Mouse (Mus musculus) testis, postnatal 10 days (tissue): ENCODE results near the gene Thrap3.

Source experiments
- DNase-seq: peaks from one replicate; pipeline ENCODE4 v3.0.0; 2021; ENCODE audit warnings: low spot score

Thrap3 gene

DNA sequence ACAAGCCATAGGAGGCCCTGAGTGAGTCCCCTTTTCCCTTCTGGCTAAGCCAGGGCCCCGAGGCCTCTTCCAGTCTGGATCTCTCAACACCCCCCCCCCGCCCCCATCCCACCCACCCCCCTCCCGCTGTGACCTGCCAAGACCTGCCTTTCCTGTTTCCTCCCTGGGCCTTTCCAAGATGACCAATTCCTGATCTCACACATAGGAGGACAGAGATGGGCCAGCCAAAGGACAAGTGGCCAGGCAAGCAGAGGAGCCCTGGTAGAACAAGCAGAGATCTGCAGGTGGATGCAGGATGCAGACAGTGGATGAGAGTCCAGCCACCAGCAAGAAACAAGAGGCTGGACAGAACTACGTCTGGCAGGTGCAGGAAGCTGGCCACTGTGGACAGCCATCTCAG, 57.2 kb downstream of the Thrap3 start:
- DNase-seq: no peak

DNA sequence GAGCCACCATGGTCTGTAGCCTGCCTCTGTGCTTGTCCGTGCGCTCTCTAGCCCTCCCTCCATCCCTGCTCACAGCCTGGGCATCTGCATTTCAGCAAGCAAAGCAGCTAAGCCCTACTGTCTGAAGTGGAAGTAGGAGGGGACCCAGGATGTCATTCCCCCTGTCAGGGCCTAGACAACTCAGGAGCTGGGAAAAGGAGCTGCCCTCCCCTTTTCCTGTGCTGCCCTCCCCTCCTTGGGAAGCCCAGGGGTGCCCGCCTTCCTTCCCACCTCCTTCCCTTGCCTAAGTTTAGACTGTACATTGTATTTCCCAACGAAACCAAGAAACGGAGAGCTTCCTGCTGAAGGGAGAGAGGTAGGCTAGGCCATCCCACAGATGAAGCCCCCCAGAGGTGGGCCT, 61.5 kb downstream of the Thrap3 start:
- DNase-seq: no peak

DNA sequence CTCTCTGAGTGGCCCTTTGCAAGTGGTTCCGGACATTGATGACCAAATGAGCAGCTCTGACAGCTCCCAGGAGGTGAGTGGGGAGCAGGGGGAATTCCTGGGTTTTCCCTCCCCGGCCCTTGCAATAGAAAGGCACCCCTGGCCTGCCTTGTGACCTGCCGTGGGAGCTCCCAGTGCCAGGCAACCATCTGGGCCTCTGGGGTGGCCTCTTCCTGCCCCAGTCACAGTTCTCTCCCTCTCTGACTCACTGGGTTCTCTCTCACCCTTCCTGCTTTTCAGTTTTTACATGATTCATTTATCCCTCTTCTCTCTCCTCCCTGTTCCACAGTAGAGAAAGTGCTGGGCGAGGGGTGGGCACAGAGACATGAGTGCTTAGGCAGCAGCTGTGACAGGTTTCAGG, 64.8 kb downstream of the Thrap3 start:
- DNase-seq: no peak

DNA sequence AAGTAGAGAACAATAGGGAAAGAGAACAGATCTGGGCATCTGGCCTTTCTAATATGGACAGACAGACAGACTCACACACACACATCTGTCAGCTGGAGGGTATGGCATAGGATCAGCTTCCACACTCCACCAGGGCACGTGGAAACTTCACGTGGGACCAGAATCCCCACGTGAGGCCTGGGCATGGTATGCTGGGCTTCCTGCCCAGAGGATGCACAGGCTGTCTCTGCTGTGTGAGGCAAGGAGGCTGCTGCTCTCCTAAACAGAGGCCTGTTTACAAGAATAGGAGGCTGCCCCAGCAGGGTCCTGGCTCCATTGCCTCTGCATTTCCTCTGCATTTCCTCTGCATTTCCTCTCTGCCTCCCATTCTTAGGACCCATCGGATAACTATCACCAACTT, 67.9 kb downstream of the Thrap3 start:
- no peak for DNase-seq

DNA sequence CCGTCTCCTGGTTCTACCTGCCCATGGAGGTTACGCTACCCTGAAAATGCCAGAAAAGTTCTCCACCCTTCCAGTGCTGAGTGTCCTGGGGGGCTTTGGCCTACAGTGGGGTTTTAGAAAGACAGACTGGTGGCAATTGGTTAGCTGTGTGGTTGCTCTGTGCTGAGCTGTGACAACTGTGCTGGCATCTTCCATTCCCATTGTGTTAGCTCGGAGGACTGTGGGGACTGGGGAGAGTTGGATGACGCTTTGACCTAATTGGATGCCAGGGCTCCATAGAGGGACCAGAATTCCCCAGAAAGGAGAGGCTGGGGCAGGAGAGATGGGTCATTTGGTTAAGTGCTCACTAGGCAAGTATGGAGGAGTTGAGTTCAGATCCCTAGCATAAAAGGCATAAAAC, 68.3 kb downstream of the Thrap3 start:
- DNase-seq: no peak

DNA sequence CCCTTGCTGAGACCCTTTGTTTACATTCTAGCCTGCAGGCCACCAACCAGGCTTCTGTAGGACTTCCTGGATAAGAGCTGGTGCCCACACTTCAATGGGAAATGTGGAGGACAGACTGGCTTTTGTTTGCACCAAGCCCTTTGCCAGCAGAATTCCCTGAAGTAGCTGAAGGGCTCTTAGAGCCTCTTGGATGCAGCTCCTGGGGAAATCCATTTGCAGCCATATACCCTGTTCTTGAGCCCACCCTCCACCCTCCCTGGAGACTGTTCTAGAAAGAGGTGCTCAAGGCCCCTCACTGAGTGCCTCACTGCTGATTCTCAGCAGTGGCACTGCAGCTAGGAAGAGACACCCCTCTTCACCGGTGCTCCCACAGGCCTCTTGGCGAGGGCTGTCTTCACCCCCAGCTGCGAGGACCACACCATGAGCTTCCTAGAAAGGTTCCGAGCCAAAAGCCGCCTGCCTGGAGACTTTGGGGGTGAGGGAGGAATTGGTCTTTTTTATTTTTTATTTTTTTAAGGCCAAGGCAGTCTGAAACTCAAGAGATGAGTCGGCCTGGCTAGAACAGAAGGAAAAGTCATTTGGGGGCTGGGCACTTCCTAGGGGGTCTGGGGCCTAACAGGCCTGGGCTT, 69.8 kb downstream of the Thrap3 start:
- no peak for DNase-seq

DNA sequence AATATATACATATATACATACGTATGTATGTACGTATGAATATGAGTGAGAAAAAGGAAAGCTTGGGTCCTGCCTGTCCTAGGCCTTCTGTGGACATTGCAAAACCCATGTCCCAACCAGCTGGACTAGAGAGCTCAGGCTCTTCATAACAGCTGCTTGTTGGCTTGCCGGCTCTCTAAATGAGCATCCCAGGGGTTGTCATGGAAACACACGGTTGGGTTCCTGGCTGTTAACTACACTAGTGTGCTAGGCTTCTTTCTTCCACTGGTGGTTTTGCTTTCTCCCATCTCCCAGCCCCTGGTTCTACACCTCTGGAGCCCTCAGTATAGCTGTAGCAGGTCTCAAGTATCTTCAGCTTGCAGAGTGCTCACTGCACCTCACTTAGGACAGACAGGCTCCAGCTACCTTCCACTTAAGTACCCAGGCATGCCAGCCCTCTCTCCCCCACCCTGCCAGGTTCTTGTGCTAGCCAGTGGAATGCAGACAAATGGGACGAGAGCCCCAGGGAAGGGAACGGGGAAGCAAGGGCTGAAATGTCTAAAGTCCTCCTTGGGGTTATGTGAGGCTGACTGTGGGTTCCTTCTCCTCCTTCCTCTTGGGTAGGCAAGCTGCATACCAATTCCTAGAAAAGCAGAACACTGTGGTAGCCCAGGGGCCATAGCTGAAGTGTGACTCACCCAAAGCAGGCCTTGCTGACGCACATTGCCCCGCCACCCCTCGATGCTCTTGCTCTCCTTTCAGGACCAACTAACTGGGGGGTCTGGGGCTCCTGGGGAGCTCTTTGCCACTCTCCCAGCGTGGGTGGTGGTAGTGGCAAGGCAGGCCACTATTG, 71.1 kb downstream of the Thrap3 start:
- no peak for DNase-seq

DNA sequence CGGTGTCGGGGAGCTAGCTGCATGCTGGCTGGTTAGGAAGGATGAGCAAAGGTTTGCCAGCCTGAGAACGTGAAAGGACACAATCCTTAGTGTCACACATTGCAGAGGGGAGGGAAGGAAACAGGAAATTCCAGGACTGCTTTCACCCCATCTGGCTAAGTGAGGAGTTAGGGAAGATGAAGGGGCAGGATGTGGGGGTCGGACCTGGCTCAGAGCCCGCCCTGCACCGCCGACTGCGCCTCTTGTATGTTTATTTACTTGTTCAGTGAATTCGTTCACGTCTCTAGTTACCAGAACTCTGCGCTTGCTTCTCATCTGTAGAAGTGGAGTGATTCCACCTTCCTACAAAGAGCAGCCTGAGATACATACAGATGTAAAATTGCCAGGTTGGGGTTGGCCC, 72.1 kb downstream of the Thrap3 start:
- DNase-seq: no peak

DNA sequence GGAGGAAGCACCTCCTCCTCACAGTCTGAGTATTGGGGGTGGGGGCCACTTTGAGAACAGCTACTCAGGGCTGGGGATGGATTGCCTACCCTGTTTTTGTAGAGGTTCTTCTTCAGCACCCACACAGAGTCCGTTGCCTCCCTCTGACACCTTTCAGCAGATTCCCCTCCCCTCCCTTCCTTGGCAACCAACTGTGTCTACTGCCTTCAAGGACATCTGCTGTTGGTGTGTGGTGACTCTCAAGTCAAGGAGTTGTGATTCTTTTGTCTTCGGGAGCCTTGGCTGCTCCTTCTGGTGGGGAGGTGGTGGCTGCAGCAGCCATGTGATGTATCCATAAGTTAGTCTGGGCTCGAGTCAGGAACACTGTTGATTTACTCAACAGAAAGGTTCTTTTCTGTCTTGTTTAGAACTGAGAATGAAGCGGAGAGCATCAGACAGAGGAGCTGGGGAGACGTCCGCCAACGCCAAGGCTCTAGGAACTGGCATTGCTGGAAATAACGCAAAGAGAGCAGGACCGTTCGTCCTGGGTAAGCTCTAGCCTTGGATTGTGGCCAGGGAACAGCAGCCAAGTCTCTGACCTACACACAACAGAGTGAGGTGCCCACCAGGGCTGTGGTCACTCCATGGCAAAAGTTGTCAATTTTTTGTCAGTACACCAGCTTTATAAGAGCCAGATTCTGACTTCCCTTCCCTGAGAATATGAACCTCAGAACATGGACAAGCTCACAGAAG, 79.1 kb downstream of the Thrap3 start:
- DNase-seq: no peak

DNA sequence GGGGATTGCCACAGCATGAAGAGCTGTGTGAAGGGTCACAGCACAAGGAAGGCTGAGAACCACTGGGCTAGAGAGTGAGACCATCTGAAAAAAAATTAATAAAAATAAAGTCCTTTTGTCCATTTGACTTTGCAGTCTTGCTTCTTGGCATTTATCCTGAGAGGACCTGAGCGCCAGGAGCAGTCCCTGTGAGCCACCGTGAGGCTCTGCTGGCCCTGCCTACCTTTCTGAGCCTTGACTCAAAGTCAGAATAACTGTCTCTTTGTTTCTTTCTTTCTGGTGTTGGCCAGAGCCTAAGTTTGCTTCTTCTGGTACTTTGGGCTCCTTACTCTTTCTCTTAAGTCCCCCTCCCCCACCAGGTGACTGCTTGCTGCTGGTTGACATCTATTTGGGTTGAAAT, 82.1 kb downstream of the Thrap3 start:
- DNase-seq: no peak

DNA sequence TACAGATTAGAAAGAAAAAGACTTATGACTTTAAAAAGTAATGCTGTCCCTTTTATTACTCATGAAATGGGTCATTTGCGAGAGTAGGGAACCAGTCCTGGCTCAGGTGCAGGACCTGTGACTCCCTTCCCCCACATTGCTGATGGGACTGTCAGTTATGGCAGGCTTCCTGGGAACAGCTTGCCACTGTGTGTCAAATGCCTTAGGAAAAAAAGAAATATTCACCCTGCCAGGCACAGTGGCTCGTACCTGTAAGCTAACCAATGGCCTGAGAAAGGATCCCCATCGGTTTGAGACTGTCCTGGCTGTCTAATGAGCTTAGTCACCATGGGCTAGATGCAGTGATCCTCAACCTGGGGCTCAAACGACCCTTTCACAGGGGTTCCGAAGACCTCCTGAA, 82.5 kb downstream of the Thrap3 start:
- no peak for DNase-seq

DNA sequence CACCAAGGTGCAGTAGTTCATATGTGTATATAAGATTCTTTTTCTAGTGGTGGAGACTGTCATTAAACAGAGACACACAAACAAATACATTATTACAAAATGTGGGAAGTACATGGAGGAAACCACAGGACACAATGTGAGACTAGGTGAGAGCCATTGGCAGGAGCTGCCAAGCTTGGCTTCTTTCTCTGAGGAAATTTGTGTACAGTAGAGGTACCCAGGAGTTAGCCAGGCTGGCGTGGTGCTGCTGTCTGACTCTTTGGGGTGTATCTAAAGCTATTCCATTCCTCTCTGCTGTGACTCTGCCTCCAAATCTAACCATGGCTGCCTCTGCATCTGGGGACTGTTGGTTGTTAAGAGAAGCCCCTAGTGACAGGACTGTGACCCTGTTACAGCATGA, 83.5 kb downstream of the Thrap3 start:
- no peak for DNase-seq

DNA sequence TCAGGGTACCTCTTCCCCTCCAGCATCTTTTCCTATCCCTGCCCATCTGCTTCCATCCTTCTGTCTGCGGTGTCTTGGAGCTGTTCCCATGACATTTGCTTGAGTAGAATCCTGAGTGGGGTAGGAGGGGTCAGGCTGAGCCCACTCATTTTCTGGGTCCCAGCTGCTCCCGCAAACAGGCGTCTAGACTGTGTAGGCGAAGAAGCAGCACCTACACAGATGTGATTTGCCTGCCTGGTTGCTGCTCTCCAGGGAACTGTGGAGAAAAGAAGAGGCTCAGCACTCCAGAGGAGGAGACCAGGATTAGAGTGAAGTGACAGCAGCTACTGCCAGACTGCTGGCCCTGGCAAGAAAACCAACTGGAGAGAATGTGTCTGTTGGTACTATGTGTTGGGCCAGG, 83.9 kb downstream of the Thrap3 start:
- DNase-seq: no peak

DNA sequence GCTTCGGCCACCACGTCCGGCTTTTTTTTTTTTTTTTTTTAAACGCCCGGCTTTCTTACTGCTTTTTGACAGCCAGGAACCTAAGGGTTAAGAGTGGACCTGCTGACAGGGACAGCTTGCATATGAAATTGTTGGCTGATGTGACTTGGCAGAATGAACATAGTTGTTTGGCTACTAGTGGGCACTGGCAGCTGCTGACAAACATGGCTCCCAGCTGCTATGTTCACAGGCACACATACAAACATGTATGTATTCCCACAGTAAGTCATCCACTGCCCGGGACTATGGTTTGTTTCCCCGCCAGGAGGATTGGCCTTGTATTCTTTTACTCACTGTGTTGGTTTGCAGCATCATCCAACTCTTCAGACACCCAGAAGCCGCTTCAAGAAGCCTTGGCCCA, 85.4 kb downstream of the Thrap3 start:
- DNase-seq: no peak

DNA sequence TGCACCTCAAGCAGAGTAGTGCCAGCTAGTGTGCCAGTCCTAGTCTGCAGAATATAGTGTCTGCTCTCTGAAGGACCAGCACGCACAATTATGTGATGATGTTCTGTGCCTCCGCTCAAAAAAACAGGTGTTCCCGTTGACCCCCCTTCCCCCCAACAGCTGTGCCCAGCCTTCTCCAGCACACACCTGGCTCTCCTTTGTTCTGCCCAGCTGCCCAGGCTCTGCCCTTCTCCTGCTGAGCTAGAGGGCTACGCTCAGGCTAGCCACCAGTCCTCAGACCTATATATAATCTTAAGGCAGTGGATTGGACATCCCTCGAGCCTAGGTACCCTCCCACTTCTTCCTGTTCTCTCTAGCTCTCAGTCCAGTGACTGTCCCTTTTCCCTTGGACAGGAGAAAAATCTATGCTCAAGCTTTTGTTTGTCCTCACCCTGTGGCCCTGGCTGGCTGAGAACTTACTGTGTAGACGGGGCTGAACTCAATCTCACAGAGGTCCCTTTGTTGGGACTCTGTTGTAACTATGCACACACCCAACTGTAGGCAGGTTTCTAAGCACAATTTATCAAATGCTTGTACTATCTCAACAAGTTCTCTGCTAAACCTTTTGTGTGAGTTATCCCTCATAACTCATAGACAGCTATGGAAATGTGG, 86.6 kb downstream of the Thrap3 start:
- no peak for DNase-seq

DNA sequence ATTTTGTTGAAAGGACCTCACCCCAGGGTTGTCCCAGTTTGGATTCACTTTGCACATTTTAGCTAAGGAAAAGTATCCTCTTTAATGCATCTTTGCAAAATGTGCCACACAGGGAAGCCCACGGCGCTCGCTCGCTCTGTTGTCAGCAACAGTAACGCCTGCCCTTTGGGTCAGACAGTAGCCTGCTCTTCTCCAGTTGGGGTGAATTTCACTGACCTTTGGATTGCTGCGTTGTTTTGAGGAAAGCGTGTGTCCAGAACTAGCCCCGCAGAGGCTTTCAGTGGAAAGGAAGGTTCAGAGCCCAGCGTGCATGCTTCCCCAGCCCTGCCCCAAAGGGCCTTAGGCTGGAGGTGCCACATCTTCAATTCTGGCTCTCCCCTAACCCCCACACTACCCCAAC, 87.1 kb downstream of the Thrap3 start:
- no peak for DNase-seq
